Mouse (Mus musculus) lung, adult 2 months (tissue): Measurements from ENCODE around the gene Tmem234.

Experiments used
- CTCF ChIP-seq: fragments of 200-500 bp; IDR thresholded peaks from 2 replicates; pipeline ENCODE4 v1.5.1; 2011; ENCODE audit warnings: mild to moderate bottlenecking, low read length, control low read depth; ENCODE audit not compliant: insufficient read depth
- POLR2A ChIP-seq: fragments of 200-500 bp; IDR thresholded peaks from 2 replicates; pipeline ENCODE4 v1.6.1; 2011; ENCODE audit warnings: low read depth, mild to moderate bottlenecking, control low read depth, low read length, borderline replicate concordance; ENCODE audit errors: extremely low read depth

DNA sequence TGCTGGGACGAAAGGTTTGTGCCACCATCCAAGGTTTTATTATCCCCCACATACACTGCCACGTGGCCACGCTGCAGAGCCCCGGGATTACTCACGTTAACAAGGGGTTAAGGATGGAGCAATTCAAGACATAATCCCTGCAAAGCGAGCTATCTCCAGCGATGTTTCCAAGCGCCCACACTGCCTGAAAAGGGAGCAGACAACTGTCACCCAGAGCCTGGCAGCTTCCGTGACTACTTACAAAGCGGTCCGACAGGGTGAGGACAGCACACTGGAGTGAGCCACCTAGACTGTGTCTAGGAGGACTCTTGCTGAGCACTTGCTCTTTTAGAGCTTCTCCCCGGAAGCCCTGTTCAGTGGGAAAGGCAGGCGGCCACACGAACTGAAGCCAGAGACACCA, 54.3 kb downstream of the Tmem234 start:
- TF ChIP-seq CTCF (no peak), POLR2A (no peak)
